Mouse (Mus musculus): ENCODE data around the gene Tnfrsf11a.
"Not testable (repeated sequence)": the region's sequence is repeated elsewhere in the genome, so short reads cannot be mapped to it uniquely, and the experiment has no call there.

The Tnfrsf11a gene

GRCm38 (mm10) chr1:105780457-105781364, at the start of gene Tnfrsf11a:
Tnfrsf11a (plus strand) TSS chr1:105780718.
- no peak for DNase-seq (ENCODE audit: low spot score)

- DNase-seq (ENCODE audit: low spot score), result peak; percentile 7
These were observed 45.2 kb upstream of the Tnfrsf11a start for GRCm38 (mm10) chr1:105735318-105735717.

- no peak for DNase-seq (ENCODE audit: low spot score)
These were observed 42.2 kb upstream of the Tnfrsf11a start for GRCm38 (mm10) chr1:105738334-105738733.

GRCm38 (mm10) chr1:105739493-105739892, 41.0 kb upstream of the Tnfrsf11a start:
- DNase-seq (ENCODE audit: low spot score), result no peak

- DNase-seq (ENCODE audit: low spot score), result no peak
These were observed 38.0 kb upstream of the Tnfrsf11a start for GRCm38 (mm10) chr1:105742481-105742880.

GRCm38 (mm10) chr1:105746444-105746843, 34.1 kb upstream of the Tnfrsf11a start:
- DNase-seq (ENCODE audit: low spot score), result no peak

- no peak for DNase-seq (ENCODE audit: low spot score)
These were observed 33.5 kb upstream of the Tnfrsf11a start for GRCm38 (mm10) chr1:105746858-105747596.

GRCm38 (mm10) chr1:105748091-105748799, 32.3 kb upstream of the Tnfrsf11a start:
- no peak for DNase-seq (ENCODE audit: low spot score)

- no peak for DNase-seq (ENCODE audit: low spot score)
These were observed 28.3 kb upstream of the Tnfrsf11a start for GRCm38 (mm10) chr1:105752196-105752595.

GRCm38 (mm10) chr1:105752944-105753343, 27.6 kb upstream of the Tnfrsf11a start:
- no peak for DNase-seq (ENCODE audit: low spot score)

- DNase-seq (ENCODE audit: low spot score), result no peak
These were observed 21.7 kb upstream of the Tnfrsf11a start for GRCm38 (mm10) chr1:105758798-105759197.

- no peak for DNase-seq (ENCODE audit: low spot score)
These were observed 20.9 kb upstream of the Tnfrsf11a start for GRCm38 (mm10) chr1:105759422-105760165.

- no peak for DNase-seq (ENCODE audit: low spot score)
These were observed 14.9 kb upstream of the Tnfrsf11a start for GRCm38 (mm10) chr1:105765586-105765985.

GRCm38 (mm10) chr1:105766099-105766498, 14.4 kb upstream of the Tnfrsf11a start:
- not testable (repeated sequence) for DNase-seq (ENCODE audit: low spot score)

GRCm38 (mm10) chr1:105768397-105768796, 12.1 kb upstream of the Tnfrsf11a start:
- DNase-seq (ENCODE audit: low spot score), result no peak

- DNase-seq (ENCODE audit: low spot score), result no peak
These were observed 9.8 kb upstream of the Tnfrsf11a start for GRCm38 (mm10) chr1:105770685-105771084.

- DNase-seq (ENCODE audit: low spot score), result no peak
These were observed 4.1 kb upstream of the Tnfrsf11a start for GRCm38 (mm10) chr1:105776426-105776825.

GRCm38 (mm10) chr1:105780079-105780456, 450 bp upstream of the Tnfrsf11a start:
- no peak for DNase-seq (ENCODE audit: low spot score)

- no peak for DNase-seq (ENCODE audit: low spot score)
These were observed 1.1 kb downstream of the Tnfrsf11a start for GRCm38 (mm10) chr1:105781391-105782146.

GRCm38 (mm10) chr1:105784257-105785016, 3.9 kb downstream of the Tnfrsf11a start:
- no peak for DNase-seq (ENCODE audit: low spot score)

Measured in c-Kit-positive CD71-positive TER-119-positive erythroid progenitor cells, embryonic 14.5 days (primary cell).